Mouse (Mus musculus): ENCODE measurements around the gene Sppl2c. TPM values are rescaled to one million over a fixed set of nuclear protein-coding genes. Genes with fewer than 3 reads are reported as not detected.
A peak's percentile ranks its signal among the peaks of the same experiment; 100 is the strongest.
"Not testable (repeated sequence)": the region's sequence is repeated elsewhere in the genome, so short reads cannot be mapped to it uniquely, and the experiment has no call there.

The Sppl2c gene
- polyA plus RNA-seq, 1 experiment from 2014 or later: not detected

GRCm38 (mm10) chr11:104211251-104211650 lies 25.1 kb downstream of the Sppl2c start:
- H3K36me3 ChIP-seq (ENCODE audit: control insufficient read depth, insufficient read depth, low read length): no peaks in the 10 kb centered on the region
- H3K27me3 ChIP-seq (replicated peaks; ENCODE audit: control insufficient read depth, insufficient read depth, low read length): no peaks in the 10 kb centered on the region; the same call in 1 of the 2 replicates
- no peak overlapping the region for H3K4me2 ChIP-seq (ENCODE audit: low read length)
- H3K9me3 ChIP-seq (replicated peaks; ENCODE audit: control insufficient read depth, low read length): no peaks in the 10 kb centered on the region
- DNase-seq (ENCODE audit: low spot score) (no peak), ATAC-seq (no peak)
- no peak overlapping the region for H3K27ac ChIP-seq (ENCODE audit: low read depth, low read length)
- 82% methylated on average over 6 of the region's 6 CpGs for WGBS
- H3K9ac ChIP-seq (ENCODE audit: low read length): no peak overlapping the region
- no peaks in the 10 kb centered on the region for H3K4me1 ChIP-seq (ENCODE audit: control insufficient read depth, insufficient read depth, low read length)
- H3K4me3 ChIP-seq (ENCODE audit: low read depth, low read length): no peak overlapping the region

DNA sequence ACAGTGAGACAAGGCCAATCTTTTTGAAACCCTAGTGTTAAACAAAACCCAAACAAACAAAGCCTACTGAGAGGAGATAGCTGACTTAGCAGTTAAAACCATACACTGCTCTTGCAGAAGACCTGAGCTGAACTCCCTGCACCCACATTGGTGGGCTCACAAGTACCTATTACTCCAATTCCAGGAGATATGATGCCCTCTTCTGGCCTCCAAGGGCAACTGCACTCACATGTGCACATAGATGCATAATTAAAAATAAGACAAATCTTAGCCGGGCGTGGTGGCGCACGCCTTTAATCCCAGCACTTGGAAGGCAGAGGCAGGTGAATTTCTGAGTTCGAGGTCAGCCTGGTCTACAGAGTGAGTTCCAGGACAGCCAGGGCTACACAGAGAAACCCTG lies 28.0 kb downstream of the Sppl2c start:
- 94% methylated on average over 5 of the region's 5 CpGs for WGBS
- H3K4me3 ChIP-seq (ENCODE audit: low read depth, low read length); ATAC-seq; H3K4me2 ChIP-seq (ENCODE audit: low read length); H3K27me3 ChIP-seq (replicated peaks; ENCODE audit: control insufficient read depth, insufficient read depth, low read length); H3K9ac ChIP-seq (ENCODE audit: low read length); H3K27ac ChIP-seq (ENCODE audit: low read depth, low read length); H3K4me1 ChIP-seq (ENCODE audit: control insufficient read depth, insufficient read depth, low read length); DNase-seq (ENCODE audit: low spot score); H3K9me3 ChIP-seq (replicated peaks; ENCODE audit: control insufficient read depth, low read length); H3K36me3 ChIP-seq (ENCODE audit: control insufficient read depth, insufficient read depth, low read length): not testable (repeated sequence)

DNA sequence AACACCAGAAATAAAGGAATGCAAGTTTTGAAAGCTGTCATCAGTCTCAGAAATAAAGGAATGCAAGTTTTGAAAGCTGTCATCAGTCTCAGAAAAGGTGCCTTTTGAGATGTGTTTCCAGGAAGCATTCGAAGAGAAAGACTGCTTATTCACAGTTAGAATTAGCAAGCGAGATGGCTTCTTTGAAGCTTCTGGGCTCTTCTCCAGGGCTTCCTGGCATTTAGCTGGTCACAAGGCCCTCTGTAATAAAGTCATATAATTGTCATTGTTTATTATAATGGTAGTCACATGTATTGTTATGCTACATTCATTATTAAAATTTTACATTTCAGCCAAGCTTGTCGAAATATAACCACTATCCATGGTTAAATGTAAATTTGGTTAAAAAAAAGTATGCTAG lies 31.9 kb downstream of the Sppl2c start:
- no peak for ATAC-seq
- H3K4me2 ChIP-seq (ENCODE audit: low read length): no peak overlapping the region
- WGBS: 47% methylated on average over 3 of the region's 3 CpGs
- H3K27ac ChIP-seq (ENCODE audit: low read depth, low read length): no peak overlapping the region
- H3K9ac ChIP-seq (ENCODE audit: low read length): no peak overlapping the region
- no peaks in the 10 kb centered on the region for H3K9me3 ChIP-seq (replicated peaks; ENCODE audit: control insufficient read depth, low read length)
- no peak for DNase-seq (ENCODE audit: low spot score)
- H3K27me3 ChIP-seq (replicated peaks; ENCODE audit: control insufficient read depth, insufficient read depth, low read length): no peaks in the 10 kb centered on the region
- H3K4me3 ChIP-seq (ENCODE audit: low read depth, low read length): no peak overlapping the region
- no peaks in the 10 kb centered on the region for H3K4me1 ChIP-seq (ENCODE audit: control insufficient read depth, insufficient read depth, low read length)
- no peaks in the 10 kb centered on the region for H3K36me3 ChIP-seq (ENCODE audit: control insufficient read depth, insufficient read depth, low read length)

- WGBS: 79% methylated on average over 4 of the region's 4 CpGs
- Histone ChIP-seq H3K9ac (ENCODE audit: low read length) (no peak overlapping the region), H3K4me1 (ENCODE audit: control insufficient read depth, insufficient read depth, low read length) (no peaks in the 10 kb centered on the region), H3K36me3 (ENCODE audit: control insufficient read depth, insufficient read depth, low read length) (no peaks in the 10 kb centered on the region), H3K9me3 (replicated peaks; ENCODE audit: control insufficient read depth, low read length) (no peaks in the 10 kb centered on the region), H3K4me3 (ENCODE audit: low read depth, low read length) (no peak overlapping the region), H3K27ac (ENCODE audit: low read depth, low read length) (no peak overlapping the region), H3K4me2 (ENCODE audit: low read length) (no peak overlapping the region), H3K27me3 (replicated peaks; ENCODE audit: control insufficient read depth, insufficient read depth, low read length) (no peaks in the 10 kb centered on the region)
- DNase-seq (ENCODE audit: low spot score): no peak
- ATAC-seq: no peak
These were observed 34.2 kb downstream of the Sppl2c start for GRCm38 (mm10) chr11:104220291-104220690.

GRCm38 (mm10) chr11:104221751-104222150 lies 35.6 kb downstream of the Sppl2c start:
- no peaks in the 10 kb centered on the region for H3K36me3 ChIP-seq (ENCODE audit: control insufficient read depth, insufficient read depth, low read length)
- H3K9ac ChIP-seq (ENCODE audit: low read length): no peak overlapping the region
- H3K4me2 ChIP-seq (ENCODE audit: low read length): no peak overlapping the region
- H3K27ac ChIP-seq (ENCODE audit: low read depth, low read length): no peak overlapping the region
- WGBS: 71% methylated on average over 5 of the region's 5 CpGs
- no peak overlapping the region for H3K4me3 ChIP-seq (ENCODE audit: low read depth, low read length)
- ATAC-seq (no peak), DNase-seq (ENCODE audit: low spot score) (no peak)
- H3K9me3 ChIP-seq (replicated peaks; ENCODE audit: control insufficient read depth, low read length): no peaks in the 10 kb centered on the region
- H3K27me3 ChIP-seq (replicated peaks; ENCODE audit: control insufficient read depth, insufficient read depth, low read length): no peaks in the 10 kb centered on the region
- no peaks in the 10 kb centered on the region for H3K4me1 ChIP-seq (ENCODE audit: control insufficient read depth, insufficient read depth, low read length)

- Histone ChIP-seq H3K27ac (ENCODE audit: low read depth, low read length) (no peak overlapping the region), H3K27me3 (replicated peaks; ENCODE audit: control insufficient read depth, insufficient read depth, low read length) (no peaks in the 10 kb centered on the region), H3K9ac (ENCODE audit: low read length) (no peak overlapping the region), H3K9me3 (replicated peaks; ENCODE audit: control insufficient read depth, low read length) (no peaks in the 10 kb centered on the region), H3K4me3 (ENCODE audit: low read depth, low read length) (no peak overlapping the region), H3K4me1 (ENCODE audit: control insufficient read depth, insufficient read depth, low read length) (no peaks in the 10 kb centered on the region), H3K4me2 (ENCODE audit: low read length) (no peak overlapping the region), H3K36me3 (ENCODE audit: control insufficient read depth, insufficient read depth, low read length) (no peaks in the 10 kb centered on the region)
- WGBS: 89% methylated on average over 9 of the region's 9 CpGs
- DNase-seq (ENCODE audit: low spot score) (no peak), ATAC-seq (no peak)
These were observed 37.2 kb downstream of the Sppl2c start for GRCm38 (mm10) chr11:104223301-104223700.

- Histone ChIP-seq H3K4me3 (ENCODE audit: low read depth, low read length) (no peak overlapping the region), H3K27ac (ENCODE audit: low read depth, low read length) (no peak overlapping the region), H3K36me3 (ENCODE audit: control insufficient read depth, insufficient read depth, low read length) (no peaks in the 10 kb centered on the region), H3K27me3 (replicated peaks; ENCODE audit: control insufficient read depth, insufficient read depth, low read length) (peaks cover 4% of the 10 kb centered on the region; the same call in 1 of the 2 replicates), H3K4me2 (ENCODE audit: low read length) (no peak overlapping the region), H3K4me1 (ENCODE audit: control insufficient read depth, insufficient read depth, low read length) (peaks cover 11% of the 10 kb centered on the region; the same call in 1 of the 2 replicates), H3K9ac (ENCODE audit: low read length) (no peak overlapping the region), H3K9me3 (replicated peaks; ENCODE audit: control insufficient read depth, low read length) (no peaks in the 10 kb centered on the region)
- 80% methylated on average over 4 of the region's 4 CpGs for WGBS
- ATAC-seq: no peak
- no peak for DNase-seq (ENCODE audit: low spot score)
These were observed 43.3 kb downstream of the Sppl2c start for GRCm38 (mm10) chr11:104229391-104229790.

- Histone ChIP-seq H3K9me3 (replicated peaks; ENCODE audit: control insufficient read depth, low read length) (no peaks in the 10 kb centered on the region), H3K36me3 (ENCODE audit: control insufficient read depth, insufficient read depth, low read length) (no peaks in the 10 kb centered on the region), H3K27ac (ENCODE audit: low read depth, low read length) (no peak overlapping the region), H3K27me3 (replicated peaks; ENCODE audit: control insufficient read depth, insufficient read depth, low read length) (peaks cover 11% of the 10 kb centered on the region), H3K9ac (ENCODE audit: low read length) (peak overlapping the region; percentile 73), H3K4me1 (ENCODE audit: control insufficient read depth, insufficient read depth, low read length) (peaks cover 11% of the 10 kb centered on the region; the same call in 1 of the 2 replicates), H3K4me2 (ENCODE audit: low read length) (peak overlapping the region; percentile 87), H3K4me3 (ENCODE audit: low read depth, low read length) (peak overlapping the region; percentile 57)
- no peak for ATAC-seq
- WGBS: 9% methylated on average over 9 of the region's 9 CpGs
- DNase-seq (ENCODE audit: low spot score): peak; percentile 42
These were observed 44.1 kb downstream of the Sppl2c start for GRCm38 (mm10) chr11:104230066-104230778.

GRCm38 (mm10) chr11:104231041-104231911 lies 45.1 kb downstream of the Sppl2c start, which contains the start of gene Mapt:
Gene Mapt, plus strand, starts transcription at chr11:104231390.
- Histone ChIP-seq H3K9me3 (replicated peaks; ENCODE audit: control insufficient read depth, low read length) (no peaks in the 10 kb centered on the region), H3K36me3 (ENCODE audit: control insufficient read depth, insufficient read depth, low read length) (no peaks in the 10 kb centered on the region), H3K9ac (ENCODE audit: low read length) (peak within 1 kb of the TSS; percentile 91), H3K27ac (ENCODE audit: low read depth, low read length) (peak within 1 kb of the TSS; percentile 92), H3K4me2 (ENCODE audit: low read length) (peak within 1 kb of the TSS; percentile 87), H3K4me1 (ENCODE audit: control insufficient read depth, insufficient read depth, low read length) (peaks cover 11% of the 10 kb centered on the region; the same call in 1 of the 2 replicates), H3K4me3 (ENCODE audit: low read depth, low read length) (peak within 1 kb of the TSS; percentile 57), H3K27me3 (replicated peaks; ENCODE audit: control insufficient read depth, insufficient read depth, low read length) (peaks cover 16% of the 10 kb centered on the region)
- WGBS: under 1% methylated on average over 83 of the region's 94 CpGs
- DNase-seq (ENCODE audit: low spot score): peak; percentile 93
- ATAC-seq: peak; percentile 87

All from forebrain, embryonic 14.5 days (tissue).